Mouse (Mus musculus): ENCODE measurements around the gene Brinp1.
"Not testable (repeated sequence)": the region's sequence is repeated elsewhere in the genome, so short reads cannot be mapped to it uniquely, and the experiment has no call there.

Brinp1 gene

GRCm38 (mm10) chr4:68954322-68954901, at the start of gene Brinp1:
TSS of gene Brinp1 (minus strand) at chr4:68954397.
- DNase-seq = peak; percentile 94 to 97

DNA sequence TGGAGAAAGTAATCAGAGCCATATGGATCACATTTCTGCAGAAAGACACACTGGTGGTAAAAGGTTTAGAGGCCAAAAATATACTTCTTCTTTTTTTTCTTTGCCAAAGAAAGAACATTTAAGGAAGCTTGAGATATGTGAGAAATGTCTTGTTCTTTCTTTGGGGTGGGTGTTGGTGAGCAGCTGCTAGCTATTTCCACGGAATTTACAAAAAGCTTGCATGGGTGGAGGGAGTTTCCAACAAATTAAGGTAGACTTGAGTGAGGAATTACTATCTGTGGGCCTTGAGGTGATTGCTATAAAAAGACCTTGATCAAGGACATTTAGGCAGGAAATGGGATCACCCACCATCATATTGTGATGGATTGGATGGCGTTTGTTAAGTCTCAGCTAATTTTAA, 3.1 kb upstream of the Brinp1 start:
- no peak for DNase-seq

DNA sequence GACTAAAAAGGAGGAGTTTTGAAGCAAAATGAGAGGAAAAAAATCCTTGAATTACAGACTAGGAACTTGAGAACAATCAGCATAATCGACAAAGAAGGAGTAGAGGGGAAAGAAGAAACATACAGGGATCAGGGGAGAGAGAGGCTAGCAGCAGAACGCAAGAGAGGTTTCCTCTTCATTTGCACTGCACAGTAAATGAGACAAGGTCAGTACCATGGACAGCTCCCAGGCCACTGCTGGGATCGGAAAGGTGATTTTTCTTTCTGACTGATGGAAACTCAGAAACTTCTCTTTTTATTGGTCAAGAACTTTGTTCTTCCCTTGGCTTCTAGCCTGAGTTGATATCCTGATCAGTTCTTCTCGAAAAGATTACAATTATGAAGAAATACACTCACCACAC, 1.4 kb upstream of the Brinp1 start:
- no peak for DNase-seq

DNA sequence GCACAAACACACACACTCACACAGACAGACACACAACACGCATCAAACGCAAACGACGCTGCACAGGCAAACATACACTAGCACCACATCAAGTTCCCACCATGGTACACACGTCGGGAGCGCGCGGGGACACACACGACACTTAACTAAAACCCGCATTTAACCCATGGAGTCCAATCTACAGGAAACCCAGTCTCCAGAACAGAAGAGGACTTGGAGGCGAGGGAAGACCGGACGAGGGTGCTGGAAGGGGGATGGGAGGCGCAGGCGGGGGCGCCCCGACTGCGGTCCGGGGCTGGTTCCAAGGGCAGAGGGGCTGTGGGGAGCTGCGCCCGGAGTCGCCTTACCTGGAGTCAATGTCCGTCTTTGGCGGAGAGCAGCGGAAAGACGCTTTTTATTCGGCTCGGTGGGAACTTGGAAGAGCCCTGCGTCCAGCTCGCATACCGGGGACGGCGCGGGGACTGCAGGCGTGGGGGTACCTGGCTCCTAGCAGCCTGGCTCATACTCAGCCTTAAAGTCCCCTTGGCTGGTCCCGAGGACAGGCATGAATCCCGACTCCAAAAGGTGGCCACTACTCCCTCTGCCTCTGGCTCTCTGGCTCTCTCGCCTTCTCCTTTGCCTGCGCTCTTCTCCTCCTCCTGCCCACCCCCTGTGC, 403 bp downstream of the Brinp1 start:
- DNase-seq = no peak

GRCm38 (mm10) chr4:68953131-68953551, 1.1 kb downstream of the Brinp1 start:
- DNase-seq = peak; percentile 66 to 68

DNA sequence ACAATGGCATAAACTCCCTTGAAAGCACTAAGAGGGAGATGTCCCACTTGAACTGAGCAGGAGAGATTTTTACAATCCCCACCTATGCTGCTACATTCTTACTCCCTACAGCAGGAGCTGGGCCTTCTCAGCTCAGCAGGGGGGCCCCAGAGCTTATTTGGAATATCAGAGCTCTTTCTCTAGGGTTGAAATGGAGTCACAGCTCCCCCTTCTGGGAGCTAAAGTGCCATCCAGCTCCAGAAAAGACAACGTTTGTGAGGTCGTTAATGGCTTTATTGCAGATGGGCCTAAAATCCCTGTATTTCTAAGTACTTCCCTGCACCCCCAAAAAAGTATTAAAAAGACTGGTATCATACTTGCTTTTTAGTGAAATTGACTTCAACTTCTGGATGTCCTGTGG, 3.6 kb downstream of the Brinp1 start:
- peak; percentile 96 for DNase-seq

DNA sequence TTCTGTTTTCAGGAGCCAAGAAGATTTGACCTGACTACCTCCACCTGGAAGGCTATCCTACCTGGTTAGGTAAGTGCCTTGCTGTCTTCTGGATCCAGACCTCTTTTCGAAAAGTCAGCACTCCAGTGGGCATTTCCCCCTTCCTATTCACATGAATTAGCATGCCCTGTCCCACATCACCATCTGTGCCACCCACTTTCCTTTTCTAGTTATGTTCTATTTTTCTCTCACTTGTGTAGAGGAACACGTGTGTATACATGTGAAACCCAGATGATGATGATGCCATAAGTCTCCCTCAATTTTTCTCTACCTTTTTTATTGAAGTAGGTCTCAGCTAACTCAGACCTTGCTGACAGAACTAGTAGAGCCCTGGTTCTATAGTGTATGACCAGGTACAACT, 11.3 kb downstream of the Brinp1 start:
- no peak for DNase-seq

- DNase-seq = peak in 1 of 2 experiments; percentile 35
Observed at GRCm38 (mm10) chr4:68930022-68930421, 24.2 kb downstream of the Brinp1 start.

DNA sequence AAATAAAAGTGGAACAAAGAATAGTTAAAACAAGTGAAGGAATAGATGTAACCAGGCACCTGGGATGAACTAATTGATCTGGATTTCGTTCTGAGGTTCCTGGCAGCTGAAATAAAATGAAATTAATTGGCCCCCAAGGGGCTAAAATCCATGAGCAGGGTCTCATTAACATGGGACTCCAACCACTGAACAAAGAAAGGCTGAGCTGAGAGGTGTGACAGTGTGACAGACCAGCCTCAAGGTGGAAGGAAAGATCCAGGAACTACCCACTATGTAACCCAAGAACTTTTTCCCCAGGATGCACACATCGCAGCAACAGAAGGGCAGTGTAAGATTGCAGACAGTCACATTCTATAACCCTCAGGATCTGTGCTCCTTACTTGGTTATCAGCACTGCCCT, 28.1 kb downstream of the Brinp1 start:
- DNase-seq = no peak

DNA sequence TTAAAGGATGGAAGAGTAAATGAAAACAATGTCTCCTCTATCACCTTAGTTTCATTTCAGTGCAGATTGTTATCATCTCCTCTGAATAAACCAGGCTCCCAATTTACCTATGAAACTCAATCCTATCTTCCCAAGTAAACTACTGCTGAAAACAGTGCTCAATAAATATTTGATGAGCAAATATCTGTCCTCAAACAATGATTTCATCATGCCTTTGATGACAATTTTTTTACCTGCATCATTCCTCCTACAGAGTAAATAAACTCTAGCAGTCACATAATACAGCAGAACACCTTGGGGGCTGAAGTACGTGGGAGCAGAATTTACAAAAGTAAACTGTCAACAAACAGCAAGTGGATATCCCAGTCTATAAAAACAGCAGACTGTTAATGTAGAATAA, 31.3 kb downstream of the Brinp1 start:
- DNase-seq = no peak

- no peak for DNase-seq
Observed at GRCm38 (mm10) chr4:68922504-68922903, 31.7 kb downstream of the Brinp1 start.

- no peak for DNase-seq
Observed at GRCm38 (mm10) chr4:68920127-68920526, 34.1 kb downstream of the Brinp1 start.

- no peak for DNase-seq
Observed at GRCm38 (mm10) chr4:68910942-68911341, 43.3 kb downstream of the Brinp1 start.

GRCm38 (mm10) chr4:68906417-68907210, 47.6 kb downstream of the Brinp1 start:
- DNase-seq = peak; percentile 31 to 43

DNA sequence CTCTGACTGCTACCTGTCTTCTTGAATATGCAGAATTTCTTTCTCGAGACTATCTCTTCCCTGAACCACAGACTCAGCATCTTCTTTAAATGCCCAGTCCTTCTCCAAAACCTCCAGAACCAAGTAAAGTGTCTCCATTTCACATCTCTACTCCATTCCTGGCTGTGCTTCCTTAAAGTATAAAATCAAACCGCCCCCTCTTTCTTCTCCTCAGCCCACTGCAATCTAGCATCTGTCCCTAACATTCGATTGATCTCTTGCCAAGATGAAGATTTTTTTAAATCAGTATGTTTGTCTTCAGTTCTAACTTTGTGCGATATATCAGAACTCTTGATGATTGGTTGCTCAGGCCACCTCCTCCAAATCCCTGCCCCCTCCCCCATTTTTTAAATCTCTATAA, 63.7 kb downstream of the Brinp1 start:
- DNase-seq = no peak

DNA sequence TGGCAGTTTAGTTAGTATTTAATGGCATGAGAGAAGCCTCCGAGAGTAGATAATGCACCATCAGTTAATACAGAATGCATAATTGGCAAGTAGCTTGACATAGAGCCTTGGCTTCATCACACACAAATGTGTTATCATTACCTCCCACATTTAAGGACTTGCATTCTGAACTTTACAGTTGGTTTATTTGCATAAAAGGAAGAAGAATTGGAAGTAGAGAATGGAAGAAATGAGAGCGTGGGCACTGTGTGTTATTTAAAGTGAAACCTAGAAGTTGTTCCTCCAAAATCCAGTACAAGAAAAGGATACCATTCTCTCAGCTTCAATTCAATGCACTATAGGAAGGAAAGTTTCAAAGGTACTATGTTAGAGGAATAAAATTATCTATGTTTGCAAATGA, 67.9 kb downstream of the Brinp1 start:
- no peak for DNase-seq

DNA sequence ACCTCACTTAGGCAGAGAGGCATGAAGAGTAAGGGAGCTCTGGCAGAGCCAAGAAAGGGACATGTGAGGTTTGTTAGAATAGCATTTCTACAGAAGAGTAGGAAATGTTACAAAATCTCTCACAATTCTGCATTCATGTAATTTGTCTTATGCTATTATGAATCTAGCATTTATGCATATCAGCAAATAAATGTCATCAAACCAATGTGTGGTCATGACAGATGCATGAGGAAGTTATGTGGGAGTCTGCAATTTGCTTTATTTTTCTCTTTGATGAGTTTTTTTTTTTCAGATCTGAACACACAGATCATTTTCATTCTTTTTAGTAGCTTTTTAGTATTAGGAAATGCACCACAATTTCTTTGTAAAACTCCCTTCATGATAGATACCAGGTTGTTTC, 82.2 kb downstream of the Brinp1 start:
- DNase-seq = no peak

DNA sequence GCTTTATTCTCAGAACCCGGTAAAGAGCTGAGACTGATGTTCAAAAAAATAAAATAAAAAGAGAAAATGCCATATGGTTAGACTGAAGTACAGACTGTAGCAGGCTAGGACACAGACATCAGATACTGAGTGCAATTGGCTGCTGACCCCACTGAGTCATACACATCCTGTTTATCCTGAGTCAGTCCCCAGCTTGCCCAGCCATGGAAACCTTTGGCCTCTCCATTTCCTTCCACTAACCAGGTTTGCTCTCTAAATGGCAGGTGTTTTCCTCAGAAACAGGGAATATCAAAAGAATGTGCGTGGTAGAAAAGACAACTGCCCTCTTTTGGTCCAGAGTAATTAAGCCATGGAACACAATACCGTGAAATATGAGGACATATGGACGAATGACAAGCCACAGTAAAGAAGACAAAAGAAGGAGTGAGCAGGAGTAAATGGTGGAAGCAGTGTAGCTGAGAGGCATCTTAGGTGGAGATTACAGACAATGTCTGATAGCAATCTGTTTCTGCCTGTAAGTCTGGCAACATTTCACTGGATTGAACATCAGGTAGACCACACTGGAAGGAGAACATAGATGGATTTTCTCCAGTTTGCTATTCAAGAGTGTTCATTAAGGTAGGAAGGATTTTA, 88.9 kb downstream of the Brinp1 start:
- DNase-seq = peak; percentile 52 to 69

DNA sequence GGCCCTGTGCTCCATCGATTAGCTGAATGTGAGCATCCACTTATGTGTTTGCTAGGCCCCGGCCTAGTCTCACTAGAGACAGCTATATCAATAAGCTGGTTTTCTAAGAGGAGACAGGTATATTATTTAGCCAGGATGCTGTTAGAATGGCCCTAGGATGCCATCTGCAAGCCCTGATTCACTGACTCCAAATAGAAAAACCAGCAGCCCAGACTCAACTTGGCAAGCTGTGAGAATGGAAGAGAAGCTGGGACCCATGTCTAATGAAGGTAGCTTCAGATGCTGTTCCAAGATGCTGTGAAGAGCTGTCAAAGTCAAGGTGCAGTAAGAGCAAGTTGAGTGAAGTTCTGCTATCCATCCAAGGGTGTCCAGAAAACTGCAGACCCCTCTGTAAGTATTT, 89.5 kb downstream of the Brinp1 start:
- DNase-seq = peak; percentile 31 to 44

DNA sequence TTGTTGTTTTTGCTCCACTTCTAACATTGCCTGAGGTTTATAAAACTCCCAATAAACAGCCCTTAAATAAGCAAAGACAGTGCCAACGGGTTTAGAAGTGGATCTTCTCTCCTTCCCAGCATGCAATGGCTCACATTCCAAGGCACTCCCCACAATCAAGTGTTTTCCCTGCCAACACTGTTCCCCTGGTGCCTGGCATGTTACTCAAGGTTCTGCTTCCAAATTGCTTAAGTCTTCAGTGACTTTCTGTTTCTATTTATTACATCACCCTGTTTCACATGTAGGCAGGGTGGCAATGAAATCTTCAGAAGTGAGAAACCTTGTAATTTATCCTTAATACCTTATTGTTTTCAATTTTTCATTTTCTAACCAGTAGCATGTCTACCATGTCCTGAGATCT, 97.3 kb downstream of the Brinp1 start:
- peak; percentile 57 to 66 for DNase-seq

- peak in 1 of 2 experiments; percentile 15 for DNase-seq
Observed at GRCm38 (mm10) chr4:68849671-68850070, 104.5 kb downstream of the Brinp1 start.

DNA sequence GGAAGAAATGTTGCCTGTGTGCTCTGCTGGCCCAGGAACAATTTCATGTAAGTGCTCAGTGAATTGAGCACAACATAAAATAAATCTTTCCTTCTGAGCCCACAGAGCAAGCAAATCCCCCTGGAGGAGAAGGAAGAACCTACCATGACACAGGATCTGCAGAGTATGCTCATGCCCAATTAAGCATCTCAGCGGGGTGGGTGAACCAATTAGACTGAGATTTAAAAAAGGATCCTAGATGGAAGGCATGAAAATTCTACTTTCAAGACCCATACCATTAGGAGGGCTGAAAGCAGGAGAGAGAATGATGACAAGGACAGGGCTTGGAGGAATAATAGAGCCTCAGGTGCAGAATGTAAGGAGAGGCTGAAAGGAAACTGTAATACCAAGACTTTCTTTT, 107.2 kb downstream of the Brinp1 start:
- peak in 1 of 2 experiments; percentile 46 for DNase-seq

- peak; percentile 35 to 52 for DNase-seq
Observed at GRCm38 (mm10) chr4:68845964-68846363, 108.2 kb downstream of the Brinp1 start.

GRCm38 (mm10) chr4:68813997-68814396, 140.2 kb downstream of the Brinp1 start:
- DNase-seq = not testable (repeated sequence)

Measured in cerebellum, adult 18-20 months (tissue).